9 mouse cellular contexts compared by ENCODE assay signal in the genomic region with DNA sequence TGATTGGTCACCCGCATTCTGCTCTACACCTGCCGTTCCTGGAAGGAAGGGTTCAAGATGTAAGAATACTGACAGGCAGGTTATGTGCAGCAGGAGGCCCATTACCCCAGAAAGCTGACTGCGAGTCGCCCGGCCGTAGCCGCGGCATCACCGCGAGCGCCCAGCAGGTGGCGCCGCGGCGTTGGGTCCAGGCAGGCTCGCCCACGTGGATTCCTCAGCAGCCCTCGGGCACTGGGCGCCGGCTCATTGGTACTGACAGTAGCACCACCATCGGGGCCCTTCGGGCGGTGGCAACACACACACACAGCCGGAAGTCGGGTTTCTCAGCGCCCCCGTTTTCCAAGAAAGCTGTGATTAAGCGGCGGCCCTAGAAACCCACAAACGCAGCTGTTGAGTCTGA. TPM values are rescaled to one million over a fixed set of nuclear protein-coding genes. Genes with fewer than 3 reads are reported as not detected.
DNase-seq lines count a peak whose midpoint lies in the region; ATAC-seq and TF ChIP-seq lines count a peak whose summit lies in the region.
"Had no signal": no experiment of that assay in that cellular context is flagged by ENCODE, and none has a peak within 500 bp of the region (broad histone marks: within the 10 kb centered on the region; RNA-seq: fewer than 3 reads in every experiment).

No protein-coding gene starts in this region.

- peak; percentile 75 to 82 for DNase-seq in B cell, adult 2 months
- peak; percentile 78 for DNase-seq in R1 (ENCODE audit: low read depth, low spot score)
- DNase-seq in cerebellum, postnatal 4 days (ENCODE audit: low spot score in 2 of 2): peak; percentile 54 to 85
- peak; percentile 67 for DNase-seq in gastrocnemius, adult 2 months
- peak; percentile 75 for DNase-seq in kidney, postnatal 0 days (ENCODE audit: low spot score)
- peak in 1 of 3 experiments; percentile 17 for DNase-seq in liver, embryonic 14.5 days (ENCODE audit: low read depth in 3 of 3, low spot score in 3 of 3)
- DNase-seq in thymus, postnatal 0 days (ENCODE audit: low spot score): peak; percentile 65

- H3K36me3 ChIP-seq in kidney, postnatal 0 days (ENCODE audit: insufficient read depth, low read length): no peaks in the 10 kb centered on the region
- no peaks in the 10 kb centered on the region for H3K36me3 ChIP-seq in liver, embryonic 14.5 days (replicated peaks; ENCODE audit: control insufficient read depth, insufficient read depth, low read depth)
- no peaks in the 10 kb centered on the region for H3K36me3 ChIP-seq in neural tube, embryonic 14.5 days (ENCODE audit: control insufficient read depth, insufficient read depth, low read length)

- H3K27ac ChIP-seq in gastrocnemius, adult 2 months: no peak overlapping the region
- H3K27ac ChIP-seq in kidney, postnatal 0 days: no peak overlapping the region
- no peak overlapping the region for H3K27ac ChIP-seq in liver, embryonic 14.5 days
- no peak overlapping the region for H3K27ac ChIP-seq in neural tube, embryonic 14.5 days (ENCODE audit: low read depth, low read length)

- H3K4me3 ChIP-seq in gastrocnemius, adult 2 months: no peak overlapping the region
- no peak overlapping the region for H3K4me3 ChIP-seq in kidney, postnatal 0 days (replicated peaks; ENCODE audit: low read depth, low read length)
- no peak overlapping the region for H3K4me3 ChIP-seq in liver, embryonic 14.5 days (ENCODE audit: insufficient read depth in 1 of 2, low read depth in 2 of 2, low read length in 2 of 2)
- H3K4me3 ChIP-seq in neural tube, embryonic 14.5 days (ENCODE audit: low read depth, low read length): no peak overlapping the region

- no peaks in the 10 kb centered on the region for H3K9me3 ChIP-seq in kidney, postnatal 0 days (replicated peaks; ENCODE audit: low read length)
- no peaks in the 10 kb centered on the region for H3K9me3 ChIP-seq in liver, embryonic 14.5 days (ENCODE audit: control insufficient read depth, low read length)
- H3K9me3 ChIP-seq in neural tube, embryonic 14.5 days (ENCODE audit: control insufficient read depth, low read length): no peaks in the 10 kb centered on the region

- intact Hi-C loops in gastrocnemius, adult 2 months (cut with DNase I): no loop called here

- under 1% methylated on average over 30 of the region's 30 CpGs for whole genome bisulfite sequencing in kidney, postnatal 0 days
- WGBS in liver, embryonic 14.5 days (ENCODE audit: insufficient replicate concordance): 1% methylated on average over 30 of the region's 30 CpGs
- 1% methylated on average over 30 of the region's 30 CpGs for WGBS in neural tube, embryonic 14.5 days

- no peak for TF ChIP-seq EP300 in liver, embryonic 14.5 days (IDR thresholded peaks at IDR 0.05; ENCODE audit: low read depth)

- ATAC-seq in kidney, postnatal 0 days (replicated peaks; ENCODE audit: low FRiP score, low read depth): 0 out of 2 replicates have a peak, but pooled peaks have one; percentile 29
- ATAC-seq in liver, embryonic 14.5 days (ENCODE audit: insufficient read depth): no peak
- ATAC-seq in neural tube, embryonic 14.5 days (ENCODE audit: low read depth): peak; percentile 73; the same call in 1 of the 2 replicates

- H3K27me3 ChIP-seq in kidney, postnatal 0 days (ENCODE audit: insufficient read depth, low read length): no peaks in the 10 kb centered on the region
- H3K27me3 ChIP-seq in liver, embryonic 14.5 days (ENCODE audit: control insufficient read depth, insufficient read depth, low read length): 0 out of 2 replicates have a peak, but pooled peaks cover 2% of the 10 kb centered on the region
- H3K27me3 ChIP-seq in neural tube, embryonic 14.5 days (ENCODE audit: control insufficient read depth, insufficient read depth, low read length): 0 out of 2 replicates have a peak, but pooled peaks cover 3% of the 10 kb centered on the region

- no peaks in the 10 kb centered on the region for H3K4me1 ChIP-seq in kidney, postnatal 0 days (replicated peaks; ENCODE audit: insufficient read depth, low read length)
- no peaks in the 10 kb centered on the region for H3K4me1 ChIP-seq in liver, embryonic 14.5 days (replicated peaks; ENCODE audit: control insufficient read depth in 2 of 2, insufficient read depth in 2 of 2, low read length in 1 of 2)
- H3K4me1 ChIP-seq in neural tube, embryonic 14.5 days (ENCODE audit: control insufficient read depth, insufficient read depth, low read length): no peaks in the 10 kb centered on the region

- no peak overlapping the region for H3K9ac ChIP-seq in kidney, postnatal 0 days (ENCODE audit: low read depth, low read length)
- no peak overlapping the region for H3K9ac ChIP-seq in liver, embryonic 14.5 days (replicated peaks)
- H3K9ac ChIP-seq in neural tube, embryonic 14.5 days (replicated peaks; ENCODE audit: low read depth, low read length): no peak overlapping the region

- H3K4me2 ChIP-seq in kidney, postnatal 0 days (ENCODE audit: low read length): no peak overlapping the region
- H3K4me2 ChIP-seq in liver, embryonic 14.5 days (ENCODE audit: low read depth): no peak overlapping the region
- H3K4me2 ChIP-seq in neural tube, embryonic 14.5 days (ENCODE audit: low read depth, low read length): 0 out of 2 replicates have a peak overlapping the region, but pooled peaks have one; percentile 11

- TF ChIP-seq CTCF in gastrocnemius, adult 2 months (IDR thresholded peaks at IDR 0.05): peak; percentile 85
- peak; percentile 81 for TF ChIP-seq CTCF in kidney, postnatal 0 days (IDR thresholded peaks at IDR 0.05; ENCODE audit: low read depth)
- peak; percentile 77 for TF ChIP-seq CTCF in liver, embryonic 14.5 days (IDR thresholded peaks at IDR 0.05; ENCODE audit: low read depth)

RNA-seq across cellular contexts. Expression of gene Lrfn3, which starts 14.7 kb away (rescaled TPM):
- 1 to 10 TPM; 3.8 to 4.3 TPM for total RNA-seq in gastrocnemius, adult 2 months (2021)
- polyA plus RNA-seq in kidney, postnatal 0 days (2015; fragmentation: Nextera tagmentation; extraction: Ambion mirVana): 9.3 and 9.5 TPM in 2 replicates
- 1.4 and 1.7 TPM in 2 replicates for polyA plus RNA-seq in liver, embryonic 14.5 days (2012; rRNA removed)
- 0.79 and 1.2 TPM in 2 replicates for polyA plus RNA-seq in liver, embryonic 14.5 days (2014; fragmentation: Nextera tagmentation; extraction: Ambion mirVana)
- polyA plus RNA-seq in neural tube, embryonic 14.5 days (2014; fragmentation: Nextera tagmentation; extraction: Ambion mirVana): 12.2 and 14.1 TPM in 2 replicates
- polyA plus RNA-seq in thymus, postnatal 0 days (2015; fragmentation: Nextera tagmentation; extraction: Ambion mirVana): 0.14 and 0.18 TPM in 2 replicates

RNA-seq across cellular contexts. Expression of gene Sdhaf1, which starts 24.1 kb away (rescaled TPM):
- total RNA-seq in gastrocnemius, adult 2 months (2021): 1 to 10 TPM; 5.9 to 6.9 TPM
- polyA plus RNA-seq in kidney, postnatal 0 days (2015; fragmentation: Nextera tagmentation; extraction: Ambion mirVana): 32.0 and 35.1 TPM in 2 replicates
- polyA plus RNA-seq in liver, embryonic 14.5 days (2012; rRNA removed): 3.8 and 5.1 TPM in 2 replicates
- 6.7 and 7.0 TPM in 2 replicates for polyA plus RNA-seq in liver, embryonic 14.5 days (2014; fragmentation: Nextera tagmentation; extraction: Ambion mirVana)
- polyA plus RNA-seq in neural tube, embryonic 14.5 days (2014; fragmentation: Nextera tagmentation; extraction: Ambion mirVana): 16.3 and 20.1 TPM in 2 replicates
- polyA plus RNA-seq in thymus, postnatal 0 days (2015; fragmentation: Nextera tagmentation; extraction: Ambion mirVana): 19.0 and 22.7 TPM in 2 replicates

RNA-seq across cellular contexts. Expression of gene E130208F15Rik, which starts 26.3 kb away (rescaled TPM):
- total RNA-seq in gastrocnemius, adult 2 months (2021): under 1 TPM; 0.36 to 0.42 TPM
- not detected in 2 replicates for polyA plus RNA-seq in kidney, postnatal 0 days (2015; fragmentation: Nextera tagmentation; extraction: Ambion mirVana)
- 0.11 and 0.19 TPM in 2 replicates for polyA plus RNA-seq in liver, embryonic 14.5 days (2012; rRNA removed)
- polyA plus RNA-seq in liver, embryonic 14.5 days (2014; fragmentation: Nextera tagmentation; extraction: Ambion mirVana): not detected in 2 replicates
- polyA plus RNA-seq in neural tube, embryonic 14.5 days (2014; fragmentation: Nextera tagmentation; extraction: Ambion mirVana): not detected in 2 replicates
- 0.68 and 2.0 TPM in 2 replicates for polyA plus RNA-seq in thymus, postnatal 0 days (2015; fragmentation: Nextera tagmentation; extraction: Ambion mirVana)
- polyA plus RNA-seq: heart, embryonic 14.5 days had no signal

RNA-seq across cellular contexts. Expression of gene Syne4, which starts 33.2 kb away (rescaled TPM):
- 1 to 10 TPM; 1.8 to 2.1 TPM for total RNA-seq in gastrocnemius, adult 2 months (2021)
- polyA plus RNA-seq in kidney, postnatal 0 days (2015; fragmentation: Nextera tagmentation; extraction: Ambion mirVana): 79.0 and 88.4 TPM in 2 replicates
- 11.1 and 12.0 TPM in 2 replicates for polyA plus RNA-seq in liver, embryonic 14.5 days (2012; rRNA removed)
- 7.0 and 7.6 TPM in 2 replicates for polyA plus RNA-seq in liver, embryonic 14.5 days (2014; fragmentation: Nextera tagmentation; extraction: Ambion mirVana)
- polyA plus RNA-seq in neural tube, embryonic 14.5 days (2014; fragmentation: Nextera tagmentation; extraction: Ambion mirVana): 12.7 and 16.9 TPM in 2 replicates
- 7.6 and 9.5 TPM in 2 replicates for polyA plus RNA-seq in thymus, postnatal 0 days (2015; fragmentation: Nextera tagmentation; extraction: Ambion mirVana)

RNA-seq across cellular contexts. Expression of gene Alkbh6, which starts 39.3 kb away (rescaled TPM):
- total RNA-seq in gastrocnemius, adult 2 months (2021): 10 to 100 TPM; 21.0 to 22.9 TPM
- 95.3 and 101 TPM in 2 replicates for polyA plus RNA-seq in kidney, postnatal 0 days (2015; fragmentation: Nextera tagmentation; extraction: Ambion mirVana)
- 13.8 and 18.6 TPM in 2 replicates for polyA plus RNA-seq in liver, embryonic 14.5 days (2012; rRNA removed)
- 16.0 and 19.5 TPM in 2 replicates for polyA plus RNA-seq in liver, embryonic 14.5 days (2014; fragmentation: Nextera tagmentation; extraction: Ambion mirVana)
- polyA plus RNA-seq in neural tube, embryonic 14.5 days (2014; fragmentation: Nextera tagmentation; extraction: Ambion mirVana): 134 and 137 TPM in 2 replicates
- polyA plus RNA-seq in thymus, postnatal 0 days (2015; fragmentation: Nextera tagmentation; extraction: Ambion mirVana): 71.3 and 71.8 TPM in 2 replicates
